Mouse (Mus musculus) CD8-positive naive resting alpha-beta T cell, adult 2 months (primary cell): Measurements from ENCODE around the gene Aplp1.
A peak's percentile ranks its signal among the peaks of the same experiment; 100 is the strongest.

Experiments used
- DNase-seq, 2 experiments: peaks; one replicate each; pipeline ENCODE4 v3.0.0; 2022; ENCODE audit warnings: low read depth in 2 of 2, low spot score in 2 of 2

The Aplp1 gene

GRCm38 (mm10) chr7:30450241-30450640 lies 4.9 kb upstream of the Aplp1 start:
- no peak for DNase-seq

GRCm38 (mm10) chr7:30444154-30444970 lies 973 bp downstream of the Aplp1 start:
- DNase-seq: no peak

GRCm38 (mm10) chr7:30443696-30444095 lies 1.6 kb downstream of the Aplp1 start:
- DNase-seq: no peak

- peak; percentile 51 to 59 for DNase-seq
These were observed 4.6 kb downstream of the Aplp1 start for GRCm38 (mm10) chr7:30440697-30441096.

- no peak for DNase-seq
These were observed 5.6 kb downstream of the Aplp1 start for GRCm38 (mm10) chr7:30439734-30440133.

GRCm38 (mm10) chr7:30436879-30437278 lies 8.5 kb downstream of the Aplp1 start:
- DNase-seq: no peak

GRCm38 (mm10) chr7:30435156-30435555 lies 10.2 kb downstream of the Aplp1 start:
- DNase-seq: no peak

- no peak for DNase-seq
These were observed 10.6 kb downstream of the Aplp1 start for GRCm38 (mm10) chr7:30434701-30435100.

- no peak for DNase-seq
These were observed 11.1 kb downstream of the Aplp1 start for GRCm38 (mm10) chr7:30434238-30434637.

GRCm38 (mm10) chr7:30431793-30432192 lies 13.5 kb downstream of the Aplp1 start:
- peak; percentile 68 to 74 for DNase-seq

- DNase-seq: no peak
These were observed 15.1 kb downstream of the Aplp1 start for GRCm38 (mm10) chr7:30430191-30430590.

- DNase-seq: no peak
These were observed 16.0 kb downstream of the Aplp1 start for GRCm38 (mm10) chr7:30429327-30429726.

GRCm38 (mm10) chr7:30423071-30423641 lies 22.2 kb downstream of the Aplp1 start:
- DNase-seq: no peak

GRCm38 (mm10) chr7:30422560-30422959 lies 22.8 kb downstream of the Aplp1 start:
- peak in 1 of 2 experiments; percentile 43 for DNase-seq

- DNase-seq: peak; percentile 88 to 93
These were observed 23.4 kb downstream of the Aplp1 start for GRCm38 (mm10) chr7:30421890-30422435.

GRCm38 (mm10) chr7:30421175-30421889 lies 24.0 kb downstream of the Aplp1 start, which contains the start of gene Nfkbid:
Nfkbid (plus strand) TSS chr7:30421732.
- peak; percentile 75 to 77 for DNase-seq

GRCm38 (mm10) chr7:30420673-30421072 lies 24.7 kb downstream of the Aplp1 start:
- DNase-seq: no peak

GRCm38 (mm10) chr7:30419561-30420499 lies 25.5 kb downstream of the Aplp1 start, which contains the start of gene Hcst:
Hcst (minus strand) TSS chr7:30419854.
- peak; percentile 40 to 58 for DNase-seq

GRCm38 (mm10) chr7:30417856-30418255 lies 27.5 kb downstream of the Aplp1 start:
- peak; percentile 43 to 58 for DNase-seq

GRCm38 (mm10) chr7:30413596-30413995 lies 31.7 kb downstream of the Aplp1 start, which contains the start of gene Tyrobp:
Tyrobp (plus strand) TSS chr7:30413760.
- DNase-seq: no peak
